Mouse (Mus musculus) liver, embryonic 14.5 days (tissue): ENCODE results near the gene Dctn3. TPM values are rescaled to one million over a fixed set of nuclear protein-coding genes. Genes with fewer than 3 reads are reported as not detected.

ENCODE experiments used
- ATAC-seq: fragments of 200-750 bp; cut with Nextera tagmentation; 2 replicates; pipeline ENCODE4 v1.8.0; 2017; ENCODE audit warnings: moderate number of reproducible peaks, mild to moderate bottlenecking, moderate library complexity; ENCODE audit not compliant: insufficient read depth
- DNase-seq, 3 experiments: peaks; one replicate each; pipeline ENCODE4 v3.0.0-alpha.2; 2012 to 2013; ENCODE audit warnings: low read depth in 3 of 3, low spot score in 3 of 3
- H3K27ac ChIP-seq: fragments of 300-500 bp; sonication (generic); 2 replicates; pipeline ENCODE4 v1.5.1; 2014; ENCODE audit warnings: moderate library complexity, mild to moderate bottlenecking, control low read depth, inconsistent platforms
- H3K27me3 ChIP-seq: fragments of 300-500 bp; sonication (generic); 2 replicates; pipeline ENCODE4 v1.6.1; 2014; ENCODE audit warnings: mild to moderate bottlenecking, low read length, moderate library complexity; ENCODE audit not compliant: control insufficient read depth, insufficient read depth
- H3K36me3 ChIP-seq: fragments of 300-500 bp; sonication (generic); replicated peaks from 2 replicates; pipeline ENCODE4 v1.6.1; 2014; ENCODE audit warnings: low read depth; ENCODE audit not compliant: control insufficient read depth, insufficient read depth
- H3K4me1 ChIP-seq, 2 experiments: fragments of 200-500 bp in 1 of 2; fragments of 300-500 bp in 1 of 2; sonication (generic) in 1 of 2; replicated peaks; 2 replicates each; pipeline ENCODE4 v1.6.1; 2012 to 2014; ENCODE audit warnings: antibody characterized with exemption in 1 of 2, inconsistent platforms in 1 of 2, low read length in 1 of 2; ENCODE audit not compliant: control insufficient read depth in 2 of 2, insufficient read depth in 2 of 2
- H3K4me2 ChIP-seq: fragments of 300-500 bp; sonication (generic); 2 replicates; pipeline ENCODE4 v1.6.1; 2014; ENCODE audit warnings: low read depth, mild to moderate bottlenecking, control low read depth, moderate library complexity
- H3K4me3 ChIP-seq, 2 experiments: fragments of 200-500 bp in 1 of 2; fragments of 300-500 bp in 1 of 2; sonication (generic) in 1 of 2; 2 replicates each; pipeline ENCODE4 v1.5.1; 2012 to 2014; ENCODE audit warnings: low read depth in 2 of 2, low read length in 2 of 2, mild to moderate bottlenecking in 2 of 2, control low read depth in 1 of 2, inconsistent platforms in 1 of 2, moderate library complexity in 1 of 2; ENCODE audit not compliant: insufficient read depth in 1 of 2
- H3K9ac ChIP-seq: fragments of 300-500 bp; sonication (generic); replicated peaks from 2 replicates; pipeline ENCODE4 v1.6.1; 2014; ENCODE audit warnings: mild to moderate bottlenecking, control low read depth, moderate library complexity
- H3K9me3 ChIP-seq: fragments of 300-500 bp; sonication (generic); 2 replicates; pipeline ENCODE4 v1.6.1; 2016; ENCODE audit warnings: low read length, mixed read lengths; ENCODE audit not compliant: control insufficient read depth
- CTCF ChIP-seq: IDR thresholded peaks from 2 replicates; pipeline ENCODE4 v1.5.1; 2016; ENCODE audit warnings: antibody characterized with exemption, low read depth, control low read depth
- EP300 ChIP-seq: IDR thresholded peaks from 2 replicates; pipeline ENCODE4 v1.6.1; 2016; ENCODE audit warnings: antibody characterized with exemption, low read depth
- WGBS: fragments of 180-500 bp; shearing (Covaris S2); extraction: QIAGEN DNeasy Blood & Tissue Kit; methylation state at CpG from one replicate; pipeline ENCODE4 v1.1.7; 2014; ENCODE audit not compliant: insufficient replicate concordance; 5-methylcytosine and 5-hydroxymethylcytosine counted together
- polyA plus RNA-seq, 2 experiments: library from polyadenylated mRNA; depleted of rRNA in 1 of 2; stranded (reverse) in 1 of 2; unstranded in 1 of 2; fragments of >200 nt; fragmentation: Nextera tagmentation in 1 of 2; extraction: Ambion mirVana in 1 of 2; gene quantifications; 2 replicates each; pipeline versions ENCODE4 v1.2.1 to v1.2.3; 2012 to 2014

The Dctn3 gene
- polyA plus RNA-seq, 2 experiments: 39.8 to 63.9 TPM

DNA sequence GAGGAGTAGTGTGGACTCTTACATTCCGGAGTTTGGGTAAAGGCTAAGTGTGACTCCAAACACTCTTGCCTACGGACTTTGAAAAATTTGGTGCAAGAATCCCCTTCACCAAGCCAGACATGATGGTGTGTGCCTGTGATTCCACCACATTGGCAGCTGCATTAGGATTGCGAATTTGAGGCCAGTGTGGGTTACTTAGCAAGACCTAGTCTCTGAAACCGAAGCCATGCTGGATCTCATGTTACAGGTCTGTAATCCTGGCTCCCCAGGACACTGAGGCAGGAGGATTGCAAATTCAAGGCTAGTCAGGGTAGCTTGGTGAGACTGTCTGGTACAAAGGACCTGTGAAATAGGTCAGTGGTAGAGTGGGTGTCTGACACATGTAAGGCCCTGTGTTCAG is 35.7 kb upstream of the Dctn3 start:
- Histone ChIP-seq H3K9me3 (no peaks in the 10 kb centered on the region), H3K36me3 (no peaks in the 10 kb centered on the region; the same call in 1 of the 2 replicates), H3K4me3 (no peak overlapping the region), H3K4me1 (peaks cover 18 to 34% of the 10 kb centered on the region in 2 experiments), H3K4me2 (no peak overlapping the region), H3K27me3 (no peaks in the 10 kb centered on the region), H3K27ac (no peak overlapping the region), H3K9ac (no peak overlapping the region)
- TF ChIP-seq EP300 (no peak), CTCF (no peak)
- WGBS: 84% methylated on average over 4 of the region's 4 CpGs
- DNase-seq: no peak
- no peak for ATAC-seq

- H3K9ac ChIP-seq: no peak overlapping the region
- no peak overlapping the region for H3K27ac ChIP-seq
- no peak for TF ChIP-seq CTCF
- TF ChIP-seq EP300: no peak
- DNase-seq (no peak), ATAC-seq (no peak)
- H3K9me3 ChIP-seq: no peaks in the 10 kb centered on the region
- H3K27me3 ChIP-seq: no peaks in the 10 kb centered on the region
- WGBS: 77% methylated on average over 11 of the region's 11 CpGs
- no peak overlapping the region for H3K4me2 ChIP-seq
- no peaks in the 10 kb centered on the region; the same call in 1 of the 2 replicates for H3K36me3 ChIP-seq
- H3K4me3 ChIP-seq: no peak overlapping the region
- H3K4me1 ChIP-seq: peaks cover 18 to 34% of the 10 kb centered on the region in 2 experiments
Measured at GRCm38 (mm10) chr4:41758021-41758420, 35.1 kb upstream of the Dctn3 start.

DNA sequence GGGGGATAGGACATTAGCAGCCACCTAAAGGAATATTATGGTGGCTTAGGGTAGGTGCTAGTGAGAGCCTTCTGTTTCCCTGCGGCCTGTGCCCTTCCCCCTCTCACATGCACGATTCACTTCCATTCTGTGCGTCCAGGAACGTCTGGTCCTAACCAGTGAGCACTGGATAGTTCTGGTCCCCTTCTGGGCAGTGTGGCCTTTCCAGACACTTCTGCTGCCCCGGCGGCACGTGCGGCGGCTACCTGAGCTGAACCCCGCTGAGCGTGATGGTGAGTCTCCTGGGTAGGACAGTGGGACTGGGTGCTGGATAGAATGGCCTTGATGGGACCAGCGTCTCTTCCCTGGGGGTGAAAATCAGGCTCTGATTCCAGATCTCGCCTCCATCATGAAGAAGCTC is 34.4 kb upstream of the Dctn3 start:
- no peak for DNase-seq
- Histone ChIP-seq H3K4me2 (no peak overlapping the region), H3K36me3 (no peaks in the 10 kb centered on the region; the same call in 1 of the 2 replicates), H3K4me1 (peaks cover 18 to 34% of the 10 kb centered on the region in 2 experiments), H3K4me3 (no peak overlapping the region), H3K9me3 (no peaks in the 10 kb centered on the region), H3K27ac (no peak overlapping the region), H3K9ac (no peak overlapping the region), H3K27me3 (no peaks in the 10 kb centered on the region)
- no peak for ATAC-seq
- 82% methylated on average over 13 of the region's 13 CpGs for WGBS
- TF ChIP-seq EP300 (no peak), CTCF (no peak)

GRCm38 (mm10) chr4:41756440-41756839 is 33.5 kb upstream of the Dctn3 start:
- TF ChIP-seq EP300: no peak
- TF ChIP-seq CTCF: no peak
- DNase-seq: no peak
- ATAC-seq: no peak
- Histone ChIP-seq H3K4me2 (peak overlapping the region; percentile 68), H3K4me3 (peak overlapping the region; percentile 42 to 64), H3K4me1 (peaks cover 18 to 28% of the 10 kb centered on the region in 2 experiments), H3K36me3 (no peaks in the 10 kb centered on the region; the same call in 1 of the 2 replicates), H3K27me3 (no peaks in the 10 kb centered on the region), H3K9ac (no peak overlapping the region; the same call in 1 of the 2 replicates), H3K9me3 (no peaks in the 10 kb centered on the region), H3K27ac (no peak overlapping the region)
- 73% methylated on average over 8 of the region's 8 CpGs for WGBS

- ATAC-seq (peak; percentile 81), DNase-seq (peak; percentile 75 to 78 (median 76))
- Histone ChIP-seq H3K4me2 (peak within 1 kb of the TSS; percentile 68), H3K4me3 (peak within 1 kb of the TSS; percentile 64 to 66), H3K9ac (peak within 1 kb of the TSS; percentile 59), H3K27me3 (no peaks in the 10 kb centered on the region), H3K27ac (peak within 1 kb of the TSS; percentile 47), H3K4me1 (peaks cover 10 to 22% of the 10 kb centered on the region in 2 experiments), H3K9me3 (no peaks in the 10 kb centered on the region), H3K36me3 (no peaks in the 10 kb centered on the region; the same call in 1 of the 2 replicates)
- TF ChIP-seq CTCF (peak; percentile 92), EP300 (no peak)
- WGBS: under 1% methylated on average over 57 of the region's 57 CpGs
Measured at GRCm38 (mm10) chr4:41755338-41756305, 32.7 kb upstream of the Dctn3 start, which contains the start of gene Sigmar1. Gene Sigmar1, minus strand, starts transcription at chr4:41756157.
